8 mouse cellular contexts compared by ENCODE assay signal in the genomic region with DNA sequence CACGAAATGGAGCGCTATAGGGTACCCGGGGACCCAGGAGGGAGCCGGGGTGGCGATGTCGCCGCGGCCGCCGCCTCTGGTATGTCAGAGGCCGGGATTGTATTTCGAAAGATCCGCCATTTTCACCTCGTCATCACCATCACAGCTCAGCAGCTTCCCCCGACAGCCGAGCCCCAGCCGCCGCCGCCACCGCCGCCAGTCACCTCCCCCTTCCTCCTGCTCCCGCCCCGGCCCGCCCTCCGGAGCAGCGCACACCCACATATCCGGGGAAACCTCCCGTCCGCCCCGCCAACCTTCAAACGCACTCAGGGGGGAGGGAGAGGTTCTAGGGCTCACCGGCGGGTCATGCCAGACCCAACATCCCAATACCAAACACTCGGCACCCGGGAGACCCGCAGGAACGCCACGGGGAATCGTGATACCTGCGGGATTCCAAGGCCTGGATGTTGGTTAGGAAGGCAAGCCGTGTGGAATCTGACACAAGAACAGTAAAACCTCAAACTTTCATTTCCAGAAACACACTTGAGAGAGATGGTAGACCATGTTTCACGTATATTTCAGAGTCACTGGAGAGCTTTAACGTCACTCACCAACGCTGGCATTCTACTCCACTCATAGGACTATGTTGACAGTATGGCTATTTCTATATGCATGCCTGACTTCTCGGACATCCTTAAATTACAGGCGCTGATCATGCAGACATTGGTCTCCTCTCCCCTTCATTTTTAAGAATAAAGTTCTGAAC. TPM values are rescaled to one million over a fixed set of nuclear protein-coding genes. Genes with fewer than 3 reads are reported as not detected.
DNase-seq lines count a peak whose midpoint lies in the region; ATAC-seq lines count a peak whose summit lies in the region.

No protein-coding gene starts in this region.

- H3K9me3 ChIP-seq in hindbrain, embryonic 11.5 days (ENCODE audit: control insufficient read depth, low read length): no peaks in the 10 kb centered on the region

- ATAC-seq in hindbrain, embryonic 11.5 days (ENCODE audit: low FRiP score): peak; percentile 60

- no peak overlapping the region for H3K27ac ChIP-seq in hindbrain, embryonic 11.5 days (ENCODE audit: low read depth, low read length)

- WGBS in hindbrain, embryonic 11.5 days: 1% methylated on average over 34 of the region's 46 CpGs

- no peaks in the 10 kb centered on the region; the same call in 1 of the 2 replicates for H3K4me1 ChIP-seq in hindbrain, embryonic 11.5 days (replicated peaks; ENCODE audit: control insufficient read depth, insufficient read depth, low read length)

- H3K27me3 ChIP-seq in hindbrain, embryonic 11.5 days (ENCODE audit: control insufficient read depth, insufficient read depth, low read length): no peaks in the 10 kb centered on the region

- DNase-seq in NIH3T3 (ENCODE audit: low read depth): peak; percentile 88
- peak; percentile 70 for DNase-seq in cerebellum, adult 9-11 months
- peak; percentile 53 to 73 for DNase-seq in frontal cortex, postnatal 10 days (ENCODE audit: low spot score in 2 of 2)
- DNase-seq in hindbrain, embryonic 11.5 days (ENCODE audit: low spot score): peak; percentile 76
- DNase-seq in layer of hippocampus, postnatal 25 days (ENCODE audit: extremely low spot score in 1 of 2, low spot score in 1 of 2): peak; percentile 52 to 65
- peak; percentile 82 for DNase-seq in lung, postnatal 14 days
- peak; percentile 65 for DNase-seq in ovary, postnatal 14 days (ENCODE audit: low spot score)
- DNase-seq in thymus, postnatal 14 days: peak; percentile 91

- H3K4me2 ChIP-seq in hindbrain, embryonic 11.5 days (replicated peaks; ENCODE audit: low read depth, low read length): peak overlapping the region; percentile 87

- peak overlapping the region; percentile 69 for H3K4me3 ChIP-seq in hindbrain, embryonic 11.5 days (ENCODE audit: low read depth, low read length)

- peak overlapping the region; percentile 73 for H3K9ac ChIP-seq in hindbrain, embryonic 11.5 days (ENCODE audit: low read depth, low read length)

- H3K36me3 ChIP-seq in hindbrain, embryonic 11.5 days (ENCODE audit: control insufficient read depth, insufficient read depth, low read length): no peaks in the 10 kb centered on the region

RNA-seq across cellular contexts. Expression of a gene that starts 1.8 kb away (rescaled TPM):
- polyA plus RNA-seq in hindbrain, embryonic 11.5 days (2014; fragmentation: Nextera tagmentation; extraction: Ambion mirVana): 16.6 and 17.7 TPM in 2 replicates
- total RNA-seq in layer of hippocampus, postnatal 25 days (2021): 10 to 100 TPM; 14.5 to 16.0 TPM

RNA-seq across cellular contexts. Expression of a gene that starts 19.5 kb away (rescaled TPM):
- polyA plus RNA-seq in hindbrain, embryonic 11.5 days (2014; fragmentation: Nextera tagmentation; extraction: Ambion mirVana): 229 and 239 TPM in 2 replicates
- 10 to 100 TPM; 79.0 to 84.4 TPM for total RNA-seq in layer of hippocampus, postnatal 25 days (2021)
